Mouse (Mus musculus): ENCODE data around the gene Icam5. TPM values are rescaled to one million over a fixed set of nuclear protein-coding genes. Genes with fewer than 3 reads are reported as not detected.

The Icam5 gene
- polyA plus RNA-seq (2012; rRNA removed): 0.21 and 0.48 TPM in 2 replicates

GRCm38 (mm10) chr9:21031896-21032351 is at the start of gene Icam5:
Gene Icam5 (plus strand): TSS chr9:21032073.

GRCm38 (mm10) chr9:21002627-21003551 is 29.0 kb upstream of the Icam5 start, which contains the start of gene Mrpl4:
Gene Mrpl4 (plus strand): TSS chr9:21002738.

GRCm38 (mm10) chr9:21015571-21016130 is 16.2 kb upstream of the Icam5 start, which contains the start of gene Icam1:
Gene Icam1 (plus strand): TSS chr9:21015985.

GRCm38 (mm10) chr9:21029291-21030054 is 2.4 kb upstream of the Icam5 start, which contains the start of gene Icam4:
Gene Icam4 (plus strand): TSS chr9:21029373.

GRCm38 (mm10) chr9:21067006-21067684 is 35.3 kb downstream of the Icam5 start, which contains the start of gene Zglp1:
Gene Zglp1 (minus strand): TSS chr9:21067093.

GRCm38 (mm10) chr9:21073044-21073840 is 41.4 kb downstream of the Icam5 start, which contains the start of the genes Gm49373 and Fdx1l:
Gene Gm49373 (minus strand): TSS chr9:21073096.
Gene Fdx1l (minus strand): TSS chr9:21073614.

Other genes with a start within 250 kb of the Icam5 start
- gene Col5a3, start 217.0 kb upstream of the Icam5 start, polyA plus RNA-seq (2012; rRNA removed): 7.6 and 8.7 TPM in 2 replicates
- gene Rdh8, start 213.6 kb upstream of the Icam5 start, polyA plus RNA-seq (2012; rRNA removed): not detected in 2 replicates
- gene A230050P20Rik, start 163.4 kb upstream of the Icam5 start, polyA plus RNA-seq (2012; rRNA removed): 27.0 and 29.6 TPM in 2 replicates
- 4.6 and 6.6 TPM in 2 replicates for gene Angptl6, start 152.3 kb upstream of the Icam5 start, polyA plus RNA-seq (2012; rRNA removed)
- gene Ppan, start 143.9 kb upstream of the Icam5 start, polyA plus RNA-seq (2012; rRNA removed): 46.2 and 52.6 TPM in 2 replicates
- 65.9 and 73.1 TPM in 2 replicates for gene Eif3g, start 133.4 kb upstream of the Icam5 start, polyA plus RNA-seq (2012; rRNA removed)
- 11.1 and 12.4 TPM in 2 replicates for gene Dnmt1, start 72.2 kb upstream of the Icam5 start, polyA plus RNA-seq (2012; rRNA removed)
- 3.9 and 4.3 TPM in 2 replicates for gene S1pr2, start 55.3 kb upstream of the Icam5 start, polyA plus RNA-seq (2012; rRNA removed)
- 76.8 and 86.2 TPM in 2 replicates for gene Mrpl4, start 29.3 kb upstream of the Icam5 start, polyA plus RNA-seq (2012; rRNA removed)
- 3.9 and 4.4 TPM in 2 replicates for gene Icam1, start 16.1 kb upstream of the Icam5 start, polyA plus RNA-seq (2012; rRNA removed)
- gene Icam4, start 2.7 kb upstream of the Icam5 start, polyA plus RNA-seq (2012; rRNA removed): 0.21 and 0.30 TPM in 2 replicates
- gene Zglp1, start 35.0 kb downstream of the Icam5 start, polyA plus RNA-seq (2012; rRNA removed): 0.12 and 1.0 TPM in 2 replicates
- 0.09 TPM in 1 of 2 replicates, not detected in the other for gene Gm49373, start 41.0 kb downstream of the Icam5 start, polyA plus RNA-seq (2012; rRNA removed)
- 22.8 and 51.6 TPM in 2 replicates for gene Fdx1l, start 41.5 kb downstream of the Icam5 start, polyA plus RNA-seq (2012; rRNA removed)
- gene Gm38431, start 59.9 kb downstream of the Icam5 start, polyA plus RNA-seq (2012; rRNA removed): 6.2 and 11.8 TPM in 2 replicates
- gene Raver1, start 59.9 kb downstream of the Icam5 start, polyA plus RNA-seq (2012; rRNA removed): 31.9 and 36.1 TPM in 2 replicates
- 12.0 and 13.6 TPM in 2 replicates for gene Tyk2, start 99.2 kb downstream of the Icam5 start, polyA plus RNA-seq (2012; rRNA removed)
- 19.9 and 23.4 TPM in 2 replicates for gene Cdc37, start 117.9 kb downstream of the Icam5 start, polyA plus RNA-seq (2012; rRNA removed)
- gene Pde4a, start 133.6 kb downstream of the Icam5 start, polyA plus RNA-seq (2012; rRNA removed): 4.6 and 5.4 TPM in 2 replicates
- 42.1 and 51.8 TPM in 2 replicates for gene Keap1, start 207.3 kb downstream of the Icam5 start, polyA plus RNA-seq (2012; rRNA removed)
- 9.1 and 21.3 TPM in 2 replicates for gene S1pr5, start 216.4 kb downstream of the Icam5 start, polyA plus RNA-seq (2012; rRNA removed)
- 33.3 and 62.7 TPM in 2 replicates for gene Atg4d, start 233.2 kb downstream of the Icam5 start, polyA plus RNA-seq (2012; rRNA removed)